Mouse (Mus musculus): ENCODE measurements at regions not wholly inside any gene's neighbourhood (a gene's known extent, or its start where the extent isn't known, plus 50 kb on each side); places are given as distances from the start of the nearest gene placed in this dataset.

- DNase-seq, result no peak
- 36% methylated on average over 6 of the region's 6 CpGs for WGBS
- peak; percentile 11; the same call in 1 of the 2 replicates for TF ChIP-seq POLR2A (IDR thresholded peaks at IDR 0.05; ENCODE audit: borderline replicate concordance, extremely low read depth, low read depth, low read length)
- TF ChIP-seq CTCF (IDR thresholded peaks at IDR 0.05; ENCODE audit: insufficient read depth, low read length), result no peak
Observed at GRCm38 (mm10) chr7:90030486-90031250, 49.9 kb upstream of the Eed start.

GRCm38 (mm10) chr7:90033086-90033485 is 52.3 kb upstream of the Eed start:
- no peak for TF ChIP-seq POLR2A (IDR thresholded peaks at IDR 0.05; ENCODE audit: borderline replicate concordance, extremely low read depth, low read depth, low read length)
- TF ChIP-seq CTCF (IDR thresholded peaks at IDR 0.05; ENCODE audit: insufficient read depth, low read length), result no peak
- no peak for DNase-seq
- 85% methylated on average over 2 of the region's 2 CpGs for WGBS
- no peak overlapping the region for H3K4me3 ChIP-seq (replicated peaks; ENCODE audit: extremely low read depth, low read depth, low read length)
- peaks cover 26% of the 10 kb centered on the region for H3K4me1 ChIP-seq (ENCODE audit: control insufficient read depth, insufficient read depth, low read length)

More at GRCm38 (mm10) chr7:90030486-90031250, 49.9 kb upstream of the Eed start:
- peaks cover 26% of the 10 kb centered on the region for H3K4me1 ChIP-seq (ENCODE audit: control insufficient read depth, insufficient read depth, low read length)
- H3K4me3 ChIP-seq (replicated peaks; ENCODE audit: extremely low read depth, low read depth, low read length), result no peak overlapping the region

GRCm38 (mm10) chr7:90033640-90034312 is 53.0 kb upstream of the Eed start:
- WGBS, result 60% methylated on average over 9 of the region's 9 CpGs
- H3K4me1 ChIP-seq (ENCODE audit: control insufficient read depth, insufficient read depth, low read length), result peaks cover 24% of the 10 kb centered on the region
- TF ChIP-seq POLR2A (IDR thresholded peaks at IDR 0.05; ENCODE audit: borderline replicate concordance, extremely low read depth, low read depth, low read length) (no peak), CTCF (IDR thresholded peaks at IDR 0.05; ENCODE audit: insufficient read depth, low read length) (no peak)
- no peak overlapping the region for H3K4me3 ChIP-seq (replicated peaks; ENCODE audit: extremely low read depth, low read depth, low read length)
- DNase-seq, result no peak

- TF ChIP-seq CTCF (IDR thresholded peaks at IDR 0.05; ENCODE audit: insufficient read depth, low read length) (no peak), POLR2A (IDR thresholded peaks at IDR 0.05; ENCODE audit: borderline replicate concordance, extremely low read depth, low read depth, low read length) (no peak)
- no peak for DNase-seq
- Histone ChIP-seq H3K4me1 (ENCODE audit: control insufficient read depth, insufficient read depth, low read length) (peaks cover 18% of the 10 kb centered on the region), H3K4me3 (replicated peaks; ENCODE audit: extremely low read depth, low read depth, low read length) (no peak overlapping the region)
- WGBS, result 91% methylated on average over 3 of the region's 3 CpGs
Observed at GRCm38 (mm10) chr7:90034498-90034897, 53.7 kb upstream of the Eed start.

GRCm38 (mm10) chr7:90035396-90035795 is 54.6 kb upstream of the Eed start:
- no peak overlapping the region for H3K4me3 ChIP-seq (replicated peaks; ENCODE audit: extremely low read depth, low read depth, low read length)
- H3K4me1 ChIP-seq (ENCODE audit: control insufficient read depth, insufficient read depth, low read length), result peaks cover 11% of the 10 kb centered on the region
- no peak for DNase-seq
- WGBS, result 75% methylated on average over 7 of the region's 7 CpGs
- no peak for TF ChIP-seq POLR2A (IDR thresholded peaks at IDR 0.05; ENCODE audit: borderline replicate concordance, extremely low read depth, low read depth, low read length)
- no peak for TF ChIP-seq CTCF (IDR thresholded peaks at IDR 0.05; ENCODE audit: insufficient read depth, low read length)

GRCm38 (mm10) chr7:90037736-90038135 is 57.0 kb upstream of the Eed start:
- Histone ChIP-seq H3K4me3 (replicated peaks; ENCODE audit: extremely low read depth, low read depth, low read length) (no peak overlapping the region), H3K4me1 (ENCODE audit: control insufficient read depth, insufficient read depth, low read length) (peaks cover 13% of the 10 kb centered on the region)
- WGBS, result 86% methylated on average over 4 of the region's 4 CpGs
- DNase-seq, result no peak
- TF ChIP-seq CTCF (IDR thresholded peaks at IDR 0.05; ENCODE audit: insufficient read depth, low read length), result no peak
- TF ChIP-seq POLR2A (IDR thresholded peaks at IDR 0.05; ENCODE audit: borderline replicate concordance, extremely low read depth, low read depth, low read length), result no peak

GRCm38 (mm10) chr7:90039504-90039903 is 58.7 kb upstream of the Eed start:
- DNase-seq, result no peak
- WGBS, result 67% methylated on average over 9 of the region's 9 CpGs
- TF ChIP-seq CTCF (IDR thresholded peaks at IDR 0.05; ENCODE audit: insufficient read depth, low read length) (no peak), POLR2A (IDR thresholded peaks at IDR 0.05; ENCODE audit: borderline replicate concordance, extremely low read depth, low read depth, low read length) (no peak)
- Histone ChIP-seq H3K4me3 (replicated peaks; ENCODE audit: extremely low read depth, low read depth, low read length) (no peak overlapping the region), H3K4me1 (ENCODE audit: control insufficient read depth, insufficient read depth, low read length) (peaks cover 11% of the 10 kb centered on the region)

- H3K4me3 ChIP-seq (replicated peaks; ENCODE audit: extremely low read depth, low read depth, low read length), result no peak overlapping the region
- no peak for DNase-seq
- H3K4me1 ChIP-seq (ENCODE audit: control insufficient read depth, insufficient read depth, low read length), result peaks cover 11% of the 10 kb centered on the region
- TF ChIP-seq CTCF (IDR thresholded peaks at IDR 0.05; ENCODE audit: insufficient read depth, low read length) (no peak), POLR2A (IDR thresholded peaks at IDR 0.05; ENCODE audit: borderline replicate concordance, extremely low read depth, low read depth, low read length) (no peak)
- WGBS, result 61% methylated on average over 11 of the region's 11 CpGs
Observed at GRCm38 (mm10) chr7:90040581-90041340, 60.0 kb upstream of the Eed start.

- TF ChIP-seq POLR2A (IDR thresholded peaks at IDR 0.05; ENCODE audit: borderline replicate concordance, extremely low read depth, low read depth, low read length) (no peak), CTCF (IDR thresholded peaks at IDR 0.05; ENCODE audit: insufficient read depth, low read length) (no peak)
- Histone ChIP-seq H3K4me1 (ENCODE audit: control insufficient read depth, insufficient read depth, low read length) (peaks cover 11% of the 10 kb centered on the region), H3K4me3 (replicated peaks; ENCODE audit: extremely low read depth, low read depth, low read length) (no peak overlapping the region)
- DNase-seq, result no peak
- WGBS, result 35% methylated on average over 5 of the region's 5 CpGs
Observed at GRCm38 (mm10) chr7:90041565-90042024, 60.8 kb upstream of the Eed start.

Data from lung, adult 2 months (tissue).